Mouse (Mus musculus) c-Kit-positive CD71-positive TER-119-positive erythroid progenitor cells, embryonic 14.5 days (primary cell): ENCODE data around the gene Sema4g.
A peak's percentile ranks its signal among the peaks of the same experiment; 100 is the strongest.
"Not testable (repeated sequence)": the region's sequence is repeated elsewhere in the genome, so short reads cannot be mapped to it uniquely, and the experiment has no call there.

Experiments used
- DNase-seq: peaks from one replicate; pipeline ENCODE4 v3.0.0-alpha.2; 2013; ENCODE audit warnings: low spot score

Gene Sema4g

DNA sequence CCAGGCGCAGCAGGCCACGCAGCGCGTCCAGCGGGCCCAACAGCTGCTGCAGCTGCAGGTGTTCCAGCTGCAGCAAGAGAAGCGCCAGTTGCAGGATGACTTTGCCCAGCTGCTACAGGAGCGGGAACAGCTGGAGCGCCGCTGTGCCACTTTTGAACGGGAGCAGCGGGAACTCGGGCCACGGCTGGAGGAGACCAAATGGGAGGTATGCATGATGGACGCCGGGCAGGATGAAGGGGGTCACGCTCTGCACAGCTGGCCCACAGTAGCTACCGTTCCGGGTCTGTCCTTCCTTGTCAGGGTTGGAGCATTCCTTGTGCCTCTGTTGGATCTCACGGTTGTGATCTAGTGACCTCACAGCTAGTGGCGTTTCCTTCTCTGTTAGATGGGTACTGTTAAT lies 35.9 kb downstream of the Sema4g start:
- DNase-seq, result no peak

DNA sequence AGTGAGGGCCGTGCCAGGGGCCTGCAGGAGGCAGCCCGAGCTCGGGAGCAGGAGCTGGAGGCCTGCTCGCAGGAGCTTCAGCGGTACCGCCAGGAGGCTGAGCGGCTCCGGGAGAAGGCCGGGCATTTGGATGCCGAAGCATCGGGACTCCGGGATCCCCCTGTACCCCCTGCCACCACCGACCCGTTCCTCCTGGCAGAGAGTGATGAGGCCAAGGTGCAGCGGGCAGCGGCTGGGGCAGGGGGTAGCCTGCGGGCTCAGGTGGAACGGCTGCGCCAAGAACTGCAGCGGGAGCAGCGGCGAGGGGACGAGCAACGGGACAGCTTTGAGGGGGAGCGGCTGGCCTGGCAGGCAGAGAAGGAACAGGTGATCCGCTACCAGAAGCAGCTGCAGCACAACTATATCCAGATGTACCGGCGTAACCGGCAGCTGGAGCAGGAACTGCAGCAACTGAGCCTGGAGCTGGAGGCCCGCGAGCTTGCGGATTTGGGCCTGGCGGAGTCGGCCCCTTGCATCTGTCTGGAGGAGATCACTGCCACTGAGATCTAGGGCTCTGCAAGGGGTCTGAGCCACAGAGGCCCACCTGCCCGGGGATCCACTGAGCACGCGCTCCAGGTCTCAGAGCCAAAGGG lies 37.2 kb downstream of the Sema4g start:
- no peak for DNase-seq

DNA sequence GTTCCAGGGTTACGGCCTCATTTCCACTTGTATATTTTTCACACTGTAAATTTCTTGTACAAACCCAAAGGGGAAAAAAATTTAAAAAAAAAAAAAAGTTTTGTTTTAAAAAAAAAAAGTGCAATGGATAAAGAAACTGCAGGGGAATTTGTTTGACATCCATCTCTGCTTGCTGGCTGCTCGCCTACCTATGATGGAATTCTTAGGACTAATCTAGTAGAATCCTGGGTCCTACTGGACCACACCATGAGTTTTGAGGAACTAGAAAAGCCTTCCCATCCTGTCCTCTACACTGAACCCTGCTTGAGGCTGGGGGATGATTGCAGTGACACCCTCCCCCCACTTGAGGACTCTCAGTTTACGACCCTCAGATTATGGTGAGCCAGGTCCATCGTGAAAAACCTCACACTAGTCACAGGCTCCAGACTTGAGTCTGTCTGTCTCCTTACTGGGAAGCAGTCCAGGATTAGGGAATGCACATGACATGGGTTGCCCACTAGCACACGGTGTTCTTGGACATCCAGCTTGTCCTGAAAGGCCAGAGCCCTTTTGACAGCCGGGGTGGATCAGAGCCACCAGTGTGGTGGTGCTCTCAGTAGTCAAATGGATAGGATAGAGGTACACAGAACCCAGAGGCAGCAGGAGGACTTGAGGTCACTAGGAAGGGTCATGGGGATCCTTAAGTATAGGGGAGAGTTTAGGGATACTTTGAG lies 38.2 kb downstream of the Sema4g start:
- DNase-seq, result no peak

- DNase-seq, result no peak
These were observed 38.9 kb downstream of the Sema4g start for GRCm38 (mm10) chr19:45027848-45028247.

DNA sequence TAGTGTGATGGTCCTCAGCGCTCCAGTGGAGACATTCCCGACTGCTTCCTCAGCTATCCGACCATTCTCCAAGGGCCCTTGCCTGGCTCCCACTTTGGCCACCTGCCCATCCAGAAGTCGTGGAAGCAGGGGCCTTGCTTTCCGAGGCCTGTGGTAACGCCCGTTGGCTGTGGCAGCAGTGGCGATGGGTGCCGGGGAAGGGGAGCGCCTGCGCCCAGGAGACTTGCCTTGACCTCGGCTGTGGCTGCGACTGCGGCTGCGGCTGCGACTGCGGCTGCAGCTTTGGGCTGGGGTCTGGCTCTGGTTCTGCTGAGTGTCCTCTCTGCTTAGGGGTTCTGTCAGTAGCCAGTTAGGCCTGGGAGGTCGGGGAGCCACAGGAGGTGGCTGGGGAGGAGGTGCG lies 39.8 kb downstream of the Sema4g start:
- DNase-seq, result no peak

GRCm38 (mm10) chr19:45029571-45029970 lies 40.7 kb downstream of the Sema4g start:
- DNase-seq, result no peak

GRCm38 (mm10) chr19:45030111-45030510 lies 41.2 kb downstream of the Sema4g start:
- peak; percentile 59 for DNase-seq

- peak; percentile 82 for DNase-seq
These were observed 42.1 kb downstream of the Sema4g start for GRCm38 (mm10) chr19:45030746-45031693.

- DNase-seq, result peak; percentile 74
These were observed 42.9 kb downstream of the Sema4g start for GRCm38 (mm10) chr19:45031780-45032179.

GRCm38 (mm10) chr19:45032570-45033332 lies 43.9 kb downstream of the Sema4g start:
- no peak for DNase-seq

DNA sequence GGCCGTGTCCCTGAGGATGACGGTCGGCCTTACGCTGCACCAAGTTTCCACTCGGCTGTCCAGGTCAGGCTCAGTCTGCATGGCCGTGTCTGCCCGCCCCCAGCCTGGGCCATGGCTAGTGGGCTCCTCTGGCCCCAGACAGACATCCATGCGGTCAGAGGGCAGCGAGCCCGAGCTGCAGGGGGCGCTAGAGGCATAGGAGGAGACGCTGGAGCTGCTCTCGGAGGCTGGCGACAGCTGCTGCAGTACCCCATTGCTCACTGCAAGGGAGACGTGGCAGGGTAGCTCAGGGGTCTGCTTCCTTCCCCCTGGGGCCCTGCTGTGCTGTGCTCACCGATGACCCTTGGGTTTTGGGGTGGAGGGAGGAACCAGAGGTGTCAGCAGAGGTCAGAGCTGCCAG lies 48.0 kb downstream of the Sema4g start:
- no peak for DNase-seq

GRCm38 (mm10) chr19:45038198-45038597 lies 49.3 kb downstream of the Sema4g start:
- not testable (repeated sequence) for DNase-seq

GRCm38 (mm10) chr19:45040214-45040613 lies 51.3 kb downstream of the Sema4g start:
- DNase-seq, result no peak

GRCm38 (mm10) chr19:45044389-45044927 lies 55.6 kb downstream of the Sema4g start:
- no peak for DNase-seq

- DNase-seq, result no peak
These were observed 56.3 kb downstream of the Sema4g start for GRCm38 (mm10) chr19:45045236-45045635.

GRCm38 (mm10) chr19:45045651-45046050 lies 56.8 kb downstream of the Sema4g start, which contains the start of gene Pdzd7:
Gene Pdzd7 (minus strand): TSS chr19:45045717.
- no peak for DNase-seq

DNA sequence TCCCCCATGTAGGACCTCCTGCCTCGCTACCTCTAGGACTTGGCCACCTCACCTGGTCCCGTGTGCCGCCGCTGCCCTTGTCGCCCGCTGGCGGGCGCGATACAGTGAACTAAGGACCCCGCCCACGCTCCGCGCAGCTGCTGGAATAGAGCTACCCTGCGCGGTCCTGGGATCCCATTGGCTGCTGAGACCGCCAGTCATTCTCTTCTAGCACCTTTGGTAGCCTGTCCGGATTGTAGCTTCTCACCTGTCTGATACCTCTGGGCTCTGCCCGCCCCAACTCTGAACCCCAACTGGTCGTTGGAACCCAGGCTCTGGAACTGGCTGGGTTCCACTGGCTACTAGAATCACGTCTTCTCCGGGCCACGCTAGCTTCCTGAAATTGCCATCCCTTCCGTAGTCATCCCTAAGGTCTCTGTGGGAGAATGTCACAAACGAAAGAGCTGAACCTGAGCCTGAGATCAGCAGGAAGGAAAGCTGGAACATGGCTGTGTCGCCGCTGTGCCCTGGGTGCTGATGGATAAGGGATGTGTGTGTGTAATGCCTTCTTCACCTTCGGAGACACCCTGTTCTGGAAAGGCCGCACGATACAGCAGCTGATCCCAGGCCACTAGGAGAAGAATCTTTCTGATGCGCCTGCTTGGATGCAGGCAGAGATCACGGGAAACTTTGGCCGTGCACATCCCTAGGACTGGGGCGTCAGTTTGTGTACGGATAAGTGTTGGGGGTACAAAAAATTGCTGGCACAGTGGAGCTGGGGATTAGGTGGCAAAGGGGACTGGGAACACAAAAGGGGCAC lies 57.8 kb downstream of the Sema4g start:
- peak; percentile 67 for DNase-seq

DNA sequence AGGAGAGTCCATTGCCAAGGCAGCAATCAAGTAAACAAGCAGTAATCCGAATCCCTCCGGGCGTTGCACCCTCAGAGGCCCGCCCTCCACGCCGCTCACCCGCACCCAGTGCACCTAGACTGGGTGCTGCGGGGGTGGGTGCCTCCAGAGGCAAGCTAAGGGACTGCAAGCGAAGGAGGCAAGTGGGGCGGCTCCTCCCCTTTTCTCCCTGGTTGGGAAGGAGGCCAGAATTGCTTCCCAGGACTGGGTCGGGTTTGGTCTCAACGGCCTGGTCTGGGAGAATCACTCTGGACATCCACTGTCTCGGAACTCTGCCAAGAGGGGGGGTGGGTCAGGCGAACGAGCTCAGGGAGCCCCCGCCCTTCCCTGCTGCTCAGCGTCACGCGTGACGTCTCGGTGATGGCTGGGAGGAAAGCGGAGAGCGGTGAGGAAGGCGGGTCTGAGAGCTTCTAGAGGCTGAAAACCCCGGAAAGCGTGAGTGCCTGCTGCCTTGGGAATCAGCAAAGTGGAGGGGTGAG lies 58.6 kb downstream of the Sema4g start, which contains the start of gene Sfxn3:
Gene Sfxn3, plus strand, starts transcription at position 87 of the 518 bp plus-strand sequence.
- DNase-seq, result peak; percentile 74

DNA sequence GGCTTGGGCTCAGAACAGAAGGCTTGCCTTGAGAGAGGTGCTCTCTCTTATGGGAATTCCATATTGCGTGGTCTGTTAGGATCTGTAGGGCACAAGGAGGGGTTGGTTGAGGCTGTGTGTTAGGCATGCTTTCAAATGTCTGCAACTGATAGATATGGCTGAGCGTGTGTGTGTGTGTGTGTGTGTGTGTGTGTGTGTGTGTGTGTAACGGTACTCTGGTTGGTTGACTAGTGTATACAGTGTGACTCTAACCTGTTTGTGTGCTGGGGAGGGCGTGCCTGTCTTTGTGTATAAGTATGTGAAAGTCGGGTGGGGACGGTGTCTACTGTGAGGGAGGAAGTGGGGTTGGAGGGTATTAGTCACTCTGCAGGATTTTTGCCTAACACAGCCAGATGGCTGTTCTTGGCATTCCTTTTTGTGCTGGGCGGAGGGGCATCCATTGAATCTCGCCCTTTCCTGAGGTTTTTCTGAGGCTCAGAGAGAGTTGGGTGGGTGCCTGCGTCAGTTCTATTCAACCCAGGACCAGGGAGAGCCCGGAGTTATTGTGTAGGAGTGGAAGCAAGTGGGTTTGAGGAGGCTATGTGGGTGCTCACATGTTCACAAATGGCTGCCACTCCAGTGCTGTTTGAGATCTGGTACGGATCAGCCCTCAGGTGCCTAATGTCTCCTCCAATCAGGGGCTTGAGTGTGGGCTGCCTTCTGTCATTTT lies 59.2 kb downstream of the Sema4g start:
- no peak for DNase-seq
